1 mouse cellular context compared by ENCODE assay signal in the genomic region with DNA sequence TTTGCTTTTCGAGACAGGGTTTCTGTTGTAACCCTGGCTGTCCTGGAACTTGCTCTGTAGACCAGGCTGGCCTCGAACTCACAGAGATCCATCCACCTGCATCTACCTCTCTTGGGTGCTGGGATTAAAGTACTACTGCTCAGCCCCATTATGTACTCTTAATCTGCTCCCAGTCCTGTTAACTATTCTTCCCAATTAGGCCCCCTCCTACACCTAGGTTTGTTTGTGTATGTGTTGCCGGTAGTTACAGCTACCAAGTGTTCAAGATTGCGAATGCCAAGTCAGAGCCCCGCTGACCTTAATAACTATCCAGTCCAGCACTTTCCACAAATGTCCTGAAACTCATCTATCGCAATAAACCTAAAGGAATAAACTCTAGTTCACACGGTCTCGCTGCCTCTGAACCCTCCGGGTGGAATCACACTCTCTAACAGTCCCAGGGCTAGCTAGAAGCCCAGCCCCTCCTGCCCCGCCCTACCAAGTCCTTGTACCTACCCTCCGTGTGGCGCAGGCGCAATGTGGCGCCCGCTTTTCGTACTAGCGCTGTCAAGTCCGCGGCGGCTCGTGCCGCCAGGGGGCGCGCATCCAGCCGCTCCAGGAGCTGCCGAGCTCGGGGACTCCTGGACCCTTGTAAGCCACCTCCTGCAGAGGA.
A peak's percentile ranks its signal among the peaks of the same experiment; 100 is the strongest.
TF ChIP-seq lines count a peak whose summit lies in the region.

No protein-coding gene starts in this region.

TF ChIP-seq in MEL, 35 proteins besides CTCF, POLR2A, EP300 and RAD21:
- TF ChIP-seq TCF12 (IDR thresholded peaks at IDR 0.05; ENCODE audit: low read depth, low read length) (0 out of 2 replicates have a peak, but pooled peaks have one; percentile 12), USF1 (IDR thresholded peaks at IDR 0.05; ENCODE audit: low read depth, low read length) (no peak), MEF2A (IDR thresholded peaks at IDR 0.05; ENCODE audit: extremely low read depth, insufficient replicate concordance, low read depth, low read length, poor library complexity, severe bottlenecking) (no peak), MAFK (IDR thresholded peaks at IDR 0.05; ENCODE audit: borderline replicate concordance, low read depth, low read length) (no peak), RCOR1 (IDR thresholded peaks at IDR 0.05; ENCODE audit: low read depth, low read length) (no peak), KAT2A (conservative IDR thresholded peaks at IDR 0.05; ENCODE audit: low read depth, low read length) (no peak), TAL1 (IDR thresholded peaks at IDR 0.05; ENCODE audit: low read length) (no peak), GATA1 (IDR thresholded peaks at IDR 0.05; ENCODE audit: low read depth, low read length) (no peak), MYB (IDR thresholded peaks at IDR 0.05; ENCODE audit: low read depth, low read length) (no peak), ZKSCAN1 (IDR thresholded peaks at IDR 0.05; ENCODE audit: low read depth, low read length) (no peak), SIN3A (IDR thresholded peaks at IDR 0.05; ENCODE audit: low read length) (peak; percentile 57; the same call in 1 of the 2 replicates), MXI1 (IDR thresholded peaks at IDR 0.05; ENCODE audit: low read depth, low read length) (peak; percentile 34), CHD2 (IDR thresholded peaks at IDR 0.05; ENCODE audit: low read length) (no peak), JUND (IDR thresholded peaks at IDR 0.05; ENCODE audit: low read depth, low read length) (no peak), SMC3 (IDR thresholded peaks at IDR 0.05; ENCODE audit: low read depth, low read length) (peak; percentile 75), POLR2AphosphoS2 (IDR thresholded peaks at IDR 0.05; ENCODE audit: low read length) (no peak; the same call in 1 of the 2 replicates), E2F4 (IDR thresholded peaks at IDR 0.05; ENCODE audit: borderline replicate concordance, low read depth, low read length) (no peak), ELF1 (IDR thresholded peaks at IDR 0.05; ENCODE audit: low read depth, low read length) (no peak), ZNF384 (IDR thresholded peaks at IDR 0.05; ENCODE audit: low read depth, low read length) (no peak), TBP (IDR thresholded peaks at IDR 0.05; ENCODE audit: low read depth, low read length) (no peak; the same call in 1 of the 2 replicates), NRF1 (IDR thresholded peaks at IDR 0.05; ENCODE audit: insufficient read depth, low read depth, low read length, poor library complexity, severe bottlenecking) (peak; percentile 94), HCFC1 (IDR thresholded peaks at IDR 0.05; ENCODE audit: low read depth, low read length) (no peak; the same call in none of the 2 replicates), MAX (IDR thresholded peaks at IDR 0.05; ENCODE audit: low read length) (peak; percentile 11; the same call in 1 of the 2 replicates), MAZ (IDR thresholded peaks at IDR 0.05; ENCODE audit: low read depth, low read length) (peak; percentile 48; the same call in 1 of the 2 replicates), ETS1 (IDR thresholded peaks at IDR 0.05; ENCODE audit: low read depth, low read length) (no peak; the same call in 1 of the 2 replicates), NELFE (IDR thresholded peaks at IDR 0.05; ENCODE audit: low read depth, low read length) (peak; percentile 56), BHLHE40 (IDR thresholded peaks at IDR 0.05; ENCODE audit: borderline replicate concordance, low read depth, low read length) (no peak), ZC3H11A (IDR thresholded peaks at IDR 0.05; ENCODE audit: low read depth, low read length) (0 out of 2 replicates have a peak, but pooled peaks have one; percentile 18), GABPA (IDR thresholded peaks at IDR 0.05; ENCODE audit: low read depth, low read length) (no peak), ZMIZ1 (IDR thresholded peaks at IDR 0.05; ENCODE audit: low read depth, low read length) (0 out of 2 replicates have a peak, but pooled peaks have one; percentile 57), USF2 (IDR thresholded peaks at IDR 0.05; ENCODE audit: borderline replicate concordance in 1 of 2, insufficient read depth in 1 of 2, low read depth in 1 of 2, low read length in 2 of 2) (no peak), MYC (IDR thresholded peaks at IDR 0.05; ENCODE audit: low read depth, low read length) (no peak), UBTF (IDR thresholded peaks at IDR 0.05; ENCODE audit: borderline replicate concordance, insufficient read depth, low read depth, low read length) (0 out of 2 replicates have a peak, but pooled peaks have one; percentile 75), CHD1 (IDR thresholded peaks at IDR 0.05; ENCODE audit: low read depth, low read length) (0 out of 2 replicates have a peak, but pooled peaks have one; percentile 24), POLR2AphosphoS5 (IDR thresholded peaks at IDR 0.05; ENCODE audit: borderline replicate concordance, low read depth, low read length) (no peak)
